ENCODE assay signal across 7 mouse cellular contexts in genomic region chr15:78845867-78846266, GRCm38 (mm10). TPM values are rescaled to one million over a fixed set of nuclear protein-coding genes. Genes with fewer than 3 reads are reported as not detected.
DNase-seq lines count a peak whose midpoint lies in the region; ATAC-seq lines count a peak whose summit lies in the region.

No protein-coding gene starts in this region.

- no peak for ATAC-seq in midbrain, embryonic 16.5 days
- ATAC-seq in midbrain, embryonic 14.5 days (ENCODE audit: low FRiP score, low TSS enrichment): no peak
- ATAC-seq in heart, embryonic 12.5 days (ENCODE audit: insufficient number of reproducible peaks, low FRiP score): no peak
- ATAC-seq in stomach, embryonic 14.5 days (ENCODE audit: insufficient number of reproducible peaks, insufficient read depth, low FRiP score, low read depth): no peak

- H3K9ac ChIP-seq in midbrain, embryonic 16.5 days (ENCODE audit: low read depth, low read length): no peak overlapping the region
- H3K9ac ChIP-seq in midbrain, embryonic 14.5 days (replicated peaks; ENCODE audit: low read length): no peak overlapping the region
- H3K9ac ChIP-seq in heart, embryonic 12.5 days: peak overlapping the region; percentile 37; the same call in 1 of the 2 replicates
- no peak overlapping the region for H3K9ac ChIP-seq in stomach, embryonic 14.5 days (replicated peaks; ENCODE audit: low read depth, low read length)

- no peak overlapping the region for H3K27ac ChIP-seq in midbrain, embryonic 16.5 days (ENCODE audit: low read length)
- H3K27ac ChIP-seq in midbrain, embryonic 14.5 days (replicated peaks; ENCODE audit: low read depth, low read length): no peak overlapping the region
- H3K27ac ChIP-seq in heart, embryonic 12.5 days (ENCODE audit: poor library complexity, severe bottlenecking): peak overlapping the region; percentile 93; the same call in 1 of the 2 replicates
- peak overlapping the region; percentile 91 for H3K27ac ChIP-seq in stomach, embryonic 14.5 days (ENCODE audit: low read length)

- H3K9me3 ChIP-seq in midbrain, embryonic 16.5 days (replicated peaks; ENCODE audit: control insufficient read depth, low read length, poor library complexity, severe bottlenecking): no peaks in the 10 kb centered on the region
- H3K9me3 ChIP-seq in midbrain, embryonic 14.5 days (ENCODE audit: control insufficient read depth, low read length): no peaks in the 10 kb centered on the region
- H3K9me3 ChIP-seq in heart, embryonic 12.5 days (replicated peaks): no peaks in the 10 kb centered on the region
- H3K9me3 ChIP-seq in stomach, embryonic 14.5 days (ENCODE audit: control insufficient read depth, low read depth, low read length): no peaks in the 10 kb centered on the region

- 80% methylated on average over 8 of the region's 8 CpGs for WGBS in midbrain, embryonic 16.5 days
- WGBS in midbrain, embryonic 14.5 days: 86% methylated on average over 8 of the region's 8 CpGs
- 70% methylated on average over 8 of the region's 8 CpGs for WGBS in heart, embryonic 12.5 days
- 63% methylated on average over 8 of the region's 8 CpGs for WGBS in stomach, embryonic 14.5 days

- peaks cover 22% of the 10 kb centered on the region for H3K27me3 ChIP-seq in midbrain, embryonic 16.5 days (ENCODE audit: control insufficient read depth, insufficient read depth, low read depth, low read length)
- peaks cover 26% of the 10 kb centered on the region for H3K27me3 ChIP-seq in midbrain, embryonic 14.5 days (ENCODE audit: control insufficient read depth, insufficient read depth, low read length)
- 0 out of 2 replicates have a peak, but pooled peaks cover 5% of the 10 kb centered on the region for H3K27me3 ChIP-seq in heart, embryonic 12.5 days (replicated peaks)
- H3K27me3 ChIP-seq in stomach, embryonic 14.5 days (ENCODE audit: control insufficient read depth, insufficient read depth, low read length): no peaks in the 10 kb centered on the region

- no peak overlapping the region for H3K4me3 ChIP-seq in midbrain, embryonic 16.5 days (ENCODE audit: low read depth, low read length)
- no peak overlapping the region for H3K4me3 ChIP-seq in midbrain, embryonic 14.5 days (replicated peaks; ENCODE audit: low read depth, low read length)
- H3K4me3 ChIP-seq in heart, embryonic 12.5 days: peak overlapping the region; percentile 15
- 0 out of 2 replicates have a peak overlapping the region, but pooled peaks have one; percentile 70 for H3K4me3 ChIP-seq in stomach, embryonic 14.5 days (ENCODE audit: low read depth, low read length)

- H3K4me1 ChIP-seq in midbrain, embryonic 16.5 days (ENCODE audit: control insufficient read depth, insufficient read depth, low read length): peaks cover 14% of the 10 kb centered on the region
- H3K4me1 ChIP-seq in midbrain, embryonic 14.5 days (ENCODE audit: control insufficient read depth, insufficient read depth, low read length): peaks cover 20% of the 10 kb centered on the region
- peaks cover 70% of the 10 kb centered on the region for H3K4me1 ChIP-seq in heart, embryonic 12.5 days (replicated peaks)
- peaks cover 36% of the 10 kb centered on the region for H3K4me1 ChIP-seq in stomach, embryonic 14.5 days (ENCODE audit: control insufficient read depth, insufficient read depth, low read length)

- no peak for DNase-seq in midbrain, embryonic 14.5 days
- DNase-seq in kidney, postnatal 25 days: peak; percentile 65 to 80
- no peak for DNase-seq in spleen, adult 18-20 months
- DNase-seq in right cerebral cortex, postnatal 14 days: no peak

- H3K4me2 ChIP-seq in midbrain, embryonic 16.5 days (ENCODE audit: low read length): peak overlapping the region; percentile 17; the same call in 1 of the 2 replicates
- no peak overlapping the region for H3K4me2 ChIP-seq in midbrain, embryonic 14.5 days (ENCODE audit: low read length)
- peak overlapping the region; percentile 79 for H3K4me2 ChIP-seq in heart, embryonic 12.5 days
- peak overlapping the region; percentile 78 for H3K4me2 ChIP-seq in stomach, embryonic 14.5 days (replicated peaks; ENCODE audit: low read depth, low read length)

- no peaks in the 10 kb centered on the region for H3K36me3 ChIP-seq in midbrain, embryonic 16.5 days (ENCODE audit: control insufficient read depth, insufficient read depth, low read length)
- no peaks in the 10 kb centered on the region for H3K36me3 ChIP-seq in midbrain, embryonic 14.5 days (ENCODE audit: control insufficient read depth, insufficient read depth, low read length)
- peaks cover 30% of the 10 kb centered on the region for H3K36me3 ChIP-seq in heart, embryonic 12.5 days
- H3K36me3 ChIP-seq in stomach, embryonic 14.5 days (ENCODE audit: control insufficient read depth, insufficient read depth, low read length): peaks cover 27% of the 10 kb centered on the region; the same call in 1 of the 2 replicates

RNA-seq across cellular contexts. Expression of gene Cdc42ep1, which starts 3.4 kb away (rescaled TPM):
- polyA plus RNA-seq in midbrain, embryonic 16.5 days (2015; fragmentation: Nextera tagmentation; extraction: Ambion mirVana): 11.4 and 13.6 TPM in 2 replicates
- polyA plus RNA-seq in midbrain, embryonic 14.5 days (2014; fragmentation: Nextera tagmentation; extraction: Ambion mirVana): 7.8 and 8.8 TPM in 2 replicates
- 40.5 and 40.8 TPM in 2 replicates for polyA plus RNA-seq in heart, embryonic 12.5 days (2016; fragmentation: Nextera tagmentation; extraction: Ambion mirVana)
- polyA plus RNA-seq in stomach, embryonic 14.5 days (2014; fragmentation: Nextera tagmentation; extraction: Ambion mirVana): 40.7 and 41.7 TPM in 2 replicates

RNA-seq across cellular contexts. Expression of gene Lgals2, which starts 9.5 kb away (rescaled TPM):
- not detected in 2 replicates for polyA plus RNA-seq in midbrain, embryonic 16.5 days (2015; fragmentation: Nextera tagmentation; extraction: Ambion mirVana)
- polyA plus RNA-seq in midbrain, embryonic 14.5 days (2014; fragmentation: Nextera tagmentation; extraction: Ambion mirVana): not detected in 2 replicates
- 0.84 TPM in 1 of 2 replicates, not detected in the other for polyA plus RNA-seq in heart, embryonic 12.5 days (2016; fragmentation: Nextera tagmentation; extraction: Ambion mirVana)
- polyA plus RNA-seq in stomach, embryonic 14.5 days (2014; fragmentation: Nextera tagmentation; extraction: Ambion mirVana): 30.0 and 39.7 TPM in 2 replicates

RNA-seq across cellular contexts. Expression of gene Gga1, which starts 31.1 kb away (rescaled TPM):
- polyA plus RNA-seq in midbrain, embryonic 16.5 days (2015; fragmentation: Nextera tagmentation; extraction: Ambion mirVana): 46.0 and 46.5 TPM in 2 replicates
- 37.3 and 42.0 TPM in 2 replicates for polyA plus RNA-seq in midbrain, embryonic 14.5 days (2014; fragmentation: Nextera tagmentation; extraction: Ambion mirVana)
- polyA plus RNA-seq in heart, embryonic 12.5 days (2016; fragmentation: Nextera tagmentation; extraction: Ambion mirVana): 54.0 and 54.7 TPM in 2 replicates
- polyA plus RNA-seq in stomach, embryonic 14.5 days (2014; fragmentation: Nextera tagmentation; extraction: Ambion mirVana): 38.2 and 40.4 TPM in 2 replicates

RNA-seq across cellular contexts. Expression of gene Card10, which starts 43.0 kb away (rescaled TPM):
- polyA plus RNA-seq in midbrain, embryonic 16.5 days (2015; fragmentation: Nextera tagmentation; extraction: Ambion mirVana): 1.8 and 2.2 TPM in 2 replicates
- polyA plus RNA-seq in midbrain, embryonic 14.5 days (2014; fragmentation: Nextera tagmentation; extraction: Ambion mirVana): 1.3 and 1.6 TPM in 2 replicates
- polyA plus RNA-seq in heart, embryonic 12.5 days (2016; fragmentation: Nextera tagmentation; extraction: Ambion mirVana): 6.1 and 7.5 TPM in 2 replicates
- polyA plus RNA-seq in stomach, embryonic 14.5 days (2014; fragmentation: Nextera tagmentation; extraction: Ambion mirVana): 6.5 and 7.6 TPM in 2 replicates

RNA-seq across cellular contexts. Expression of gene Gm49510, which starts 53.6 kb away (rescaled TPM):
- polyA plus RNA-seq in midbrain, embryonic 16.5 days (2015; fragmentation: Nextera tagmentation; extraction: Ambion mirVana): not detected in 2 replicates
- not detected in 2 replicates for polyA plus RNA-seq in midbrain, embryonic 14.5 days (2014; fragmentation: Nextera tagmentation; extraction: Ambion mirVana)
- 0.15 and 0.47 TPM in 2 replicates for polyA plus RNA-seq in heart, embryonic 12.5 days (2016; fragmentation: Nextera tagmentation; extraction: Ambion mirVana)
- polyA plus RNA-seq in stomach, embryonic 14.5 days (2014; fragmentation: Nextera tagmentation; extraction: Ambion mirVana): 0.21 TPM in 1 of 2 replicates, not detected in the other

Comparison
In these comparisons a context has a peak if more than half of its experiments do, and no peak if none do; other contexts are left out.
1. H3K27ac ChIP-seq: peak in heart, embryonic 12.5 days (single experiment) and stomach, embryonic 14.5 days (single experiment); none in midbrain, embryonic 16.5 days (single experiment) and midbrain, embryonic 14.5 days (single experiment).
2. H3K4me3 ChIP-seq: peak in heart, embryonic 12.5 days (single experiment) and stomach, embryonic 14.5 days (single experiment); none in midbrain, embryonic 16.5 days (single experiment) and midbrain, embryonic 14.5 days (single experiment).
3. DNase-seq: peak in kidney, postnatal 25 days (2 of 2); none in midbrain, embryonic 14.5 days (single experiment), spleen, adult 18-20 months (0 of 2) and right cerebral cortex, postnatal 14 days (single experiment).
4. RNA of gene Lgals2, which starts 9.5 kb away (polyA plus RNA-seq): 30.0 to 39.7 TPM in stomach, embryonic 14.5 days; 0.84 TPM in heart, embryonic 12.5 days, not detected in midbrain, embryonic 16.5 days and not detected in midbrain, embryonic 14.5 days; every median in the first group is over 10 times any median in the second.